Mouse (Mus musculus): ENCODE results near the gene Abcc5.

Abcc5 gene

DNA sequence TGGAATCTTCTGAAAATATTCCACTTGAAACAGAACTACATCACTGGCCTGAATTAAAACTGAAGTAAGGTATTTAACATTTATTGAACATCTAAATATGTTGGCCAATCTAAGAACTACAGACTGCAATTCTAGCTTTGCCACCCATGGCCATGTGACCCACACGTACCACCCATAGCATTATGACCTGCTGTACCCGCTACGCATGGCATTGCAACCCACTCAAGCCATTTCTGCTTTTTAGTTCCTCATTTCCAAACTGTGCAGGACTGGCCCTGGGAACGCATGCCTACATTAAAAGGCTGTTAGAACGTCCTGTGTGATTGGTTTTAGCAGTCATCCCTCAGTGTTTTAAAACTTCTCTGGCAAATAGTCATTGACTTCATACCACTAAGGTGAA is 68.4 kb downstream of the Abcc5 start:
- no peak for DNase-seq

DNA sequence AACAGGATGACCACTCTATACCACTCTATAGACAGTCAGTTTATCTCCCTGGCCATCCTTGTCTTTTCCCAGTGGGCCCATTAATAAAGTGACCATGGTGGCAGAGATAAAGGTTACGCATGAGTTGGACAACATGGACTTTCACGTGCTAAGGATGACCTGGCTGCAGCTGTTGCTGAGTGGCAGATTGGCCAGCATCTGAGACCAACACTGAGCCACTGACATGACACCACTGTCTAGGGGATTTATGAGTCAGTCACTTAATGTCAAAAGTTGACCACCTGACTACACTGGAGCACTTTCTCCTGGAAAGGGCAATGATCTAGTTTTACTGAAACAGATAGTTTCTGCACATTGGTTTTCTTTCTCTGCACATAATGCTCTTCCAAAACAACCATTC is 71.4 kb downstream of the Abcc5 start:
- DNase-seq, result no peak

DNA sequence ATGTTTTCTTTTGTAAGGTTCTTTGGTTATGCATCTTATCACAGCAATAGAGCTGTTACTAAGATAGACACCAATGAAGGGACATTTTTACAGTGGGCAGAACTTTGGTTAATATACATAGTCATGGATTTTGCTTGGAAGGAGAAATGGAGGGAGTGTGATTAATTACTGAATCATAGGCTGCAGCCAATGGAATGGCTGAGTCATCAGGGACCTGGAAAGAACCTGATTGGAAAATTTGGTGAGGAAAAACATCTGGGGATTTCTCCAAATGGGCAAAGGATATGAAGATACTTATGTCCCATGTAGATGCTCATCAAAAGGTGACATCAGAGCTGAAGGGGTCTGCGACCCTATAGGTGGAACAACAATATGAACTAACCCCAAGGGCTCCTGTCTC is 72.2 kb downstream of the Abcc5 start:
- no peak for DNase-seq

GRCm38 (mm10) chr16:20345464-20345863 is 80.7 kb downstream of the Abcc5 start:
- DNase-seq, result no peak

GRCm38 (mm10) chr16:20338616-20339015 is 87.6 kb downstream of the Abcc5 start:
- no peak for DNase-seq

GRCm38 (mm10) chr16:20334918-20335317 is 91.3 kb downstream of the Abcc5 start:
- DNase-seq, result no peak

DNA sequence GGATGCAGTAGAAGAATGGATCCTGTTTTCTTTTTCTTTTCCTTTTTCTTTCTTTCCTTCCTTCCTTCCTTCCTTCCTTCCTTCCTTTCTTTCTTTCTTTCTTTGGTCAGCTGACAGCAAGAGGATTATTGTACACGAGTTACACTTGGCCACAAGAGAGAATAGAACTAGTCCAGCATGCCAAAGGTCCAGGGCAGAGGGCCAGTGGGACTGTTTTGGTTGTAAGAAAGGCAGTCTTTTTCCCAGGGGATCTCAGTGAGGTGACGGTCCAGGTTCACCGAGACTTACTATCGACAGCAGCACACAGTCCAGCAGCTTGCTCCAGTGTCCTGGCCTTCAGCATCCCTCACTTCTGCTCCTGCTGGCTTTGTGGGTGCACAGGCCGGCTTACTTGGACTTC is 97.9 kb downstream of the Abcc5 start:
- DNase-seq, result no peak

DNA sequence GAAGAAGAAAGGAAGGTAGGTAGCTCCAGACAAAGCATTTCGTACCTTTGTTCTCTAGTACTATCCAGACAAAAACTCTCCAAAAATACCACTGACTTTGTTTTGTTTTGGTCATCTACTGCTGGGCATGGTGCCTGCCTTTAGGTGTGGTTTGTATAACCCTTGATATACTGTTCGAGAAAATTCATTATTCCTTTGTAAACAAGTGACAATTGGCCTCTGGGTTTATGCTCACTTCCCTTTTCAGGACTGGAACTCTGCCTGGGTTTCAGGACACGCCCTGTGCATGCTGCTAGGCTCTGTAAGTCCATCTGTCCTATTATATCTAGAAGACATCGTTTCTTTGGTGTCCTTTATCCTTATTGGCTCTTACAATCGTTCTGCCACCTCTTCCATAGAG is 100.9 kb downstream of the Abcc5 start, which contains the start of gene Cyp2ab1:
TSS of gene Cyp2ab1 (minus strand) at position 119 of the 400 bp plus-strand sequence.
- no peak for DNase-seq

DNA sequence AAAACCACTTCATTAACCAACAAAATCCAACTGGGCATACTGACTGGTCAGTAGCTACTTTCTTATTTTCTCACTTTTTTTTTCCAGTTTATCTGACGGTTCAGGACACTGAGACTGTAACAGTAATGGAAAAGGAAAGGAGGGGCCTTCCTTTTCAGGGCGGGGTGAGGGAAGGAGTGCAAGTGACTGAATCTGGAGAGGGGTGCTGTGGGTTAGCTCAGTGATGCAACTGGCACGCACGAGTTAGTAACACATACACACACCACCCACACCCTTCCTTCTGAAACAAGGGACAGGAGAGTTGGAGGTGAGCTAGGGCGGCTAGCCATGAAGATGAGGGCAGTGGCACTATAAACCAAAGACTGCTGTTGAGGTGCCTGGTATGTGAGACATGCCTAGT is 102.3 kb downstream of the Abcc5 start:
- DNase-seq, result no peak

GRCm38 (mm10) chr16:20322274-20322673 is 103.9 kb downstream of the Abcc5 start:
- no peak for DNase-seq

DNA sequence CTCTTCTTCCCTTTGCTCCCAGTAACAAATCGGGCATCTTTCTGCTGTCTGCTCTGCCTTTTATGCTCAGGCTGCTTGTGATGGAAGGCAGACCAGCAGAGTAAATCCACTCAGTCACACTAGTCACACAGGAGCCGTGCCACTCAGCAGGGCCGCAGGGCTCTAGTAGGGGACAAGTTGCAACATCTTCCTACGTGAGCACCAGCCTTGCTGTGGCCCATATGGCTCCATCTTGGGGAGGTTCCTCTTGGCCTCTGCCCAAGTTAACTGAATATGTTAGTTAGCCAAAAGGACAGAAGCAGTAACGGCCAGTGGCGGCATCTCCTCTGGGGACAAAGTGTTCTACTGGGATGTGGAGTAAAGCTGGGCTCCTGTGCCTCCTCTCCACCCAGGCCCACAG is 109.4 kb downstream of the Abcc5 start:
- no peak for DNase-seq

DNA sequence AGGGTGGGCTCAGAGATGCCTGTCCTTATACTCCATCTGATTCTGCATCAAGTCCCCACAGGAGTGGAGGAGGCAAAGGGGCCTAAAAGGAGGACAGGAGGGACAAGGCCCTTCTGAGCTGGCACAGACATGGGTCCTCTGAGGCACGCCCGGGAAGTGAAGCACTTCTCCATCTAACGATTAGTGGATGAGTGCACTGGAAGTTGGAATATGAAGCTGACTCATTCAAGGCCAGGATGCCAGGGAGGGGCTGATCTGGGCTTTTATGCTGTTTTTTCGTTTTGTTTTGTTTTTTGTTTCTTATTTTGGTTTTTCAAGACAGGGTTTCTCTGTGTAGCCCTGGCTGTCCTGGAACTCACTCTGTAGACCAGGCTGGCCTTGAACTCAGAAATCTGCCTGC is 110.9 kb downstream of the Abcc5 start:
- no peak for DNase-seq

DNA sequence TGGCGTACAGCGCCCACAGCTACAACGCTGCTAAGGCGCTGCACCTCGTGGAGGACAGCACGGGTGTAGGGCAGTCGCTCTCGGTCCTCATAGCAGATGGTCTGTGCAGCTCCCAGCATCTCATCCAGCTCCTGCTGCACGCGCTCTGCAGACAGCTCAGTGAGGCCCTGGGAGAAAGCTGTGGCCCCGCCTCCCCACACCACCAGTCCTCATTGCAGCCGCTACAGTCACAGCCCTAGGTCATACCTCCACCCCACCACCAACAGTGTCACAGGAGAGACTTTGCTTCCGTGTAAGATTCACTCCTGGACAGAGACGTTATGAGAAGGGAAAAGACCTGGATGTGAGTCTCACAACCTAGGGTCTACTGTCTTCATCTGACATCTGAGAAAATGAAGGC is 113.9 kb downstream of the Abcc5 start:
- no peak for DNase-seq

DNA sequence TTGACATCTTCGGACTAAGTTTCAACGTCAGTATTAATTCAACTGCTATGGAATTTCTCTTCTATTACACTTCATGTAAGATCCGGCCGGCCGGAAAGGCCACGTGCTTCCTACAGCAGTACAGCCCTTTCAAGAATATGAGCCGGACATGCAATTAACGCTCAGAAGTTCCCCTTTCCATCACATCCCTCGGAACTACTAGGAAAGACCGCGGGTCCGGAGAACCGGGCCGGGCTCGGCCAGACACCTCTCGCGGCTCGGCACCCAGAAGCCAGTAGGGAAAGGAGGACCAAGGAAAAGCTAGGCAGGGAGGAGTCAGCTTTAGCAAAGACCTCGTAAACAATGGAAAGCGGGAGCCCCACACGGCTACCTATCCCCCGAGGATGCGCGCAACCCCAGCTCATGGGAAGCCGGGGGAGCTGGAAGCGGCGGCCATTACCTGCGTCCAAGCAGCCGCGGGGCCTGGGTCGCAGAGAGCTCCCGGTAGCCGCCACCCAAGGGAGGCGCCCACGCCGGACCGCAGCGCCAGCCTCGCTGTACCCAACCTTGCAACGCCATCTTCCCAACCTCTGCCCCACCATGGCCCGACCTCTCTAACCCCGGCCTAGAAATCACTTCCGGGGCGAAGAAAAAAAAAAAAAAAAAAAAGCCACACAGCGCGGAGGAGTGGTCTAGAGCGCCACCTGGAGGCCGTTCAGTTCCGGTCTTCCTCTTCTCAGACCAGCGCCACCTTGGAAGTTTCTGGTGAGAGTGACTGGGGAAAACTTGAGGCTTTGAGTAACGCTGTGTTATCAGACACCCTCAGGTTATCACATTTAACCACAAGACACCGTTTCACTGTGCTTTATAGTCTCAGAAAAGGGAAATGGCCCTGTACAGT is 124.2 kb downstream of the Abcc5 start, which contains the start of gene Parl:
TSS of gene Parl (minus strand) at position 618 of the 880 bp plus-strand sequence.
- peak; percentile 82 for DNase-seq

DNA sequence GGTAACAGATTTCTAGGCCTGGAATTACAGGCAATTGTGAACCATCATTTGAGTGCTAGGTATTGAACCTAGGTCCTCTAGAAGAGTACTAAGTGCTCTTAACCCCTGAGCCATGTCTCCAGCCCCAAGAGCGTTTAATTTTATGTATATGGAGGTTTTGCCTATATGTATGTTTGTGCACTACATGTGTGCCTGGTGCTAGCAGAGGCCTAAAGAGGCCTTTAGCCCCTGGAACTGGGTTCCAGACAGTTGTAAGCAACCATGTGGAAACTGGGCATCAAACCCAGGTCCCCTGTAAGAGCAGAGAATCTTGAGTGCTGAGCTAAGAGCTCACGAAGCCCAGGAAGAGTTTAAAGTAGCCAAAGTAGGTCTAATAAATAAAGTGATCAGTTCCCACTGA is 126.1 kb downstream of the Abcc5 start:
- DNase-seq, result no peak
